Mouse (Mus musculus) brain, embryonic 14.5 days (tissue): ENCODE measurements around the gene 2310061I04Rik. TPM values are rescaled to one million over a fixed set of nuclear protein-coding genes. Genes with fewer than 3 reads are reported as not detected.
A peak's percentile ranks its signal among the peaks of the same experiment; 100 is the strongest.

ENCODE experiments used
- DNase-seq: peaks from one replicate; pipeline ENCODE4 v3.0.0-alpha.2; 2011; ENCODE audit warnings: low read depth
- CTCF ChIP-seq: fragments of 200-500 bp; IDR thresholded peaks from 2 replicates; pipeline ENCODE4 v1.5.1; 2012; ENCODE audit warnings: inconsistent platforms, mild to moderate bottlenecking, moderate library complexity, borderline replicate concordance; ENCODE audit not compliant: insufficient read depth, insufficient read length; ENCODE audit errors: extremely low read depth
- POLR2A ChIP-seq: fragments of 200-500 bp; IDR thresholded peaks from 2 replicates; pipeline ENCODE4 v1.6.1; 2012; ENCODE audit warnings: mild to moderate bottlenecking, inconsistent platforms, borderline replicate concordance; ENCODE audit not compliant: poor library complexity, insufficient read depth, insufficient read length, severe bottlenecking; ENCODE audit errors: extremely low read depth
- polyA plus RNA-seq: library from polyadenylated mRNA; depleted of rRNA; stranded (reverse); fragments of >200 nt; gene quantifications from 2 replicates; pipeline ENCODE4 v1.2.3, GENCODE M21; 2012

2310061I04Rik gene
- polyA plus RNA-seq, 1 experiment, result 83.5 TPM

- no peak for TF ChIP-seq CTCF
- TF ChIP-seq POLR2A, result no peak
- DNase-seq, result no peak
These were observed 12.1 kb upstream of the 2310061I04Rik start for GRCm38 (mm10) chr17:35909186-35909918.

- TF ChIP-seq CTCF, result no peak
- TF ChIP-seq POLR2A, result no peak
- no peak for DNase-seq
These were observed 10.4 kb upstream of the 2310061I04Rik start for GRCm38 (mm10) chr17:35907609-35908008.

- no peak for TF ChIP-seq CTCF
- TF ChIP-seq POLR2A, result no peak
These were observed 8.4 kb upstream of the 2310061I04Rik start for GRCm38 (mm10) chr17:35905587-35905986.

GRCm38 (mm10) chr17:35903992-35904355 is 6.7 kb upstream of the 2310061I04Rik start:
- no peak for DNase-seq
- TF ChIP-seq CTCF (no peak), POLR2A (no peak)

More at GRCm38 (mm10) chr17:35905587-35905986, 8.4 kb upstream of the 2310061I04Rik start:
- DNase-seq, result no peak

- no peak for TF ChIP-seq POLR2A
- no peak for TF ChIP-seq CTCF
- peak; percentile 23 for DNase-seq
These were observed 6.2 kb upstream of the 2310061I04Rik start for GRCm38 (mm10) chr17:35903343-35903991.

GRCm38 (mm10) chr17:35900636-35901035 is 3.4 kb upstream of the 2310061I04Rik start:
- TF ChIP-seq CTCF, result no peak
- no peak for DNase-seq

- no peak for TF ChIP-seq CTCF
- no peak for TF ChIP-seq POLR2A
- DNase-seq, result no peak
These were observed 678 bp upstream of the 2310061I04Rik start for GRCm38 (mm10) chr17:35897644-35898573.

- no peak for TF ChIP-seq CTCF
- no peak for DNase-seq
These were observed 9.5 kb downstream of the 2310061I04Rik start for GRCm38 (mm10) chr17:35887725-35888124.

GRCm38 (mm10) chr17:35883777-35884176 is 13.5 kb downstream of the 2310061I04Rik start:
- no peak for DNase-seq
- TF ChIP-seq POLR2A, result no peak
- TF ChIP-seq CTCF, result no peak

- TF ChIP-seq POLR2A, result no peak
- no peak for TF ChIP-seq CTCF
These were observed 14.3 kb downstream of the 2310061I04Rik start for GRCm38 (mm10) chr17:35882924-35883323.

GRCm38 (mm10) chr17:35879245-35880057 is 17.8 kb downstream of the 2310061I04Rik start, which contains the start of gene Dhx16:
TSS of gene Dhx16 (plus strand) at chr17:35879819.
- TF ChIP-seq POLR2A (peak; percentile 35; the same call in 1 of the 2 replicates), CTCF (peak; percentile 75)
- peak; percentile 99 for DNase-seq

More at GRCm38 (mm10) chr17:35882924-35883323, 14.3 kb downstream of the 2310061I04Rik start:
- no peak for DNase-seq

GRCm38 (mm10) chr17:35874721-35875120 is 22.5 kb downstream of the 2310061I04Rik start:
- no peak for TF ChIP-seq CTCF
- no peak for TF ChIP-seq POLR2A
- no peak for DNase-seq
